12 mouse cellular contexts compared by ENCODE assay signal in genomic region chrX:102019471-102020240, GRCm38 (mm10). TPM values are rescaled to one million over a fixed set of nuclear protein-coding genes. Genes with fewer than 3 reads are reported as not detected.
DNase-seq lines count a peak whose midpoint lies in the region; ATAC-seq and TF ChIP-seq lines count a peak whose summit lies in the region.
"Had no signal": no experiment of that assay in that cellular context is flagged by ENCODE, and none has a peak within 500 bp of the region (broad histone marks: within the 10 kb centered on the region; RNA-seq: fewer than 3 reads in every experiment).

No protein-coding gene starts in this region.

- H3K9ac ChIP-seq in heart, embryonic 15.5 days: no peak overlapping the region
- no peak overlapping the region for H3K9ac ChIP-seq in limb, embryonic 12.5 days (replicated peaks)
- H3K9ac ChIP-seq: liver, postnatal 0 days had no signal

- H3K4me2 ChIP-seq in heart, embryonic 15.5 days: peak overlapping the region; percentile 45; the same call in 1 of the 2 replicates
- H3K4me2 ChIP-seq in limb, embryonic 12.5 days: no peak overlapping the region

- peak overlapping the region; percentile 5; the same call in 1 of the 2 replicates for H3K4me3 ChIP-seq in heart, embryonic 15.5 days
- H3K4me3 ChIP-seq in lung, adult 2 months (replicated peaks; ENCODE audit: extremely low read depth, low read depth, low read length): peak overlapping the region; percentile 9
- no peak overlapping the region for H3K4me3 ChIP-seq in limb, embryonic 12.5 days (replicated peaks)
- H3K4me3 ChIP-seq: embryonic facial prominence, embryonic 10.5 days; midbrain, embryonic 10.5 days; myocyte had no signal

- 46% methylated on average over 7 of the region's 7 CpGs for WGBS in heart, embryonic 15.5 days
- 67% methylated on average over 7 of the region's 7 CpGs for WGBS in lung, adult 2 months
- 76% methylated on average over 7 of the region's 7 CpGs for WGBS in limb, embryonic 12.5 days

- no peaks in the 10 kb centered on the region for H3K36me3 ChIP-seq in heart, embryonic 15.5 days
- H3K36me3 ChIP-seq in limb, embryonic 12.5 days: no peaks in the 10 kb centered on the region
- H3K36me3 ChIP-seq: embryonic facial prominence, embryonic 10.5 days; midbrain, embryonic 10.5 days had no signal

- H3K9me3 ChIP-seq in heart, embryonic 15.5 days (replicated peaks): no peaks in the 10 kb centered on the region
- no peaks in the 10 kb centered on the region for H3K9me3 ChIP-seq in limb, embryonic 12.5 days
- H3K9me3 ChIP-seq: embryonic facial prominence, embryonic 10.5 days; midbrain, embryonic 10.5 days had no signal

- H3K27me3 ChIP-seq in heart, embryonic 15.5 days: no peaks in the 10 kb centered on the region
- peaks cover 67% of the 10 kb centered on the region for H3K27me3 ChIP-seq in limb, embryonic 12.5 days

- peaks cover 34% of the 10 kb centered on the region for H3K4me1 ChIP-seq in heart, embryonic 15.5 days (replicated peaks)
- peaks cover 4% of the 10 kb centered on the region; the same call in 1 of the 2 replicates for H3K4me1 ChIP-seq in lung, adult 2 months (ENCODE audit: control insufficient read depth, insufficient read depth, low read length)
- peaks cover 20% of the 10 kb centered on the region for H3K4me1 ChIP-seq in limb, embryonic 12.5 days (replicated peaks)

- no peak for TF ChIP-seq CTCF in lung, adult 2 months (IDR thresholded peaks at IDR 0.05; ENCODE audit: insufficient read depth, low read length)

- 0 out of 2 replicates have a peak, but pooled peaks have one; percentile 28 for ATAC-seq in heart, embryonic 15.5 days (replicated peaks; ENCODE audit: insufficient number of reproducible peaks, insufficient read depth, low FRiP score, low read depth)
- ATAC-seq in limb, embryonic 12.5 days (ENCODE audit: insufficient number of reproducible peaks, insufficient read depth, low FRiP score, low TSS enrichment, low read depth): no peak
- ATAC-seq: hindbrain, postnatal 0 days; liver, postnatal 0 days had no signal

- TF ChIP-seq POLR2A in lung, adult 2 months (IDR thresholded peaks at IDR 0.05; ENCODE audit: borderline replicate concordance, extremely low read depth, low read depth, low read length): no peak

- DNase-seq in heart, adult 18-20 months: no peak
- DNase-seq in lung, adult 2 months: no peak
- no peak for DNase-seq in lung, postnatal 25 days (ENCODE audit: low spot score)
- peak; percentile 42 for DNase-seq in cerebellum, adult 9-10 months
- no peak for DNase-seq in right cerebral cortex, postnatal 36 days (ENCODE audit: low spot score in 2 of 2)
- DNase-seq: liver, postnatal 0 days had no signal

- peak overlapping the region; percentile 88 for H3K27ac ChIP-seq in heart, embryonic 15.5 days
- H3K27ac ChIP-seq in limb, embryonic 12.5 days: peak overlapping the region; percentile 72
- H3K27ac ChIP-seq: embryonic facial prominence, embryonic 10.5 days; hindbrain, postnatal 0 days; midbrain, embryonic 10.5 days had no signal

RNA-seq across cellular contexts. Expression of gene Rtl5, which starts 51.4 kb away (rescaled TPM):
- polyA plus RNA-seq in heart, embryonic 15.5 days (2015; fragmentation: Nextera tagmentation; extraction: Ambion mirVana): 1.2 and 1.3 TPM in 2 replicates
- 1 to 10 TPM; 1.1 to 1.3 TPM for total RNA-seq in heart, adult 18-20 months (2021)
- polyA plus RNA-seq in lung, adult 2 months (2012; rRNA removed): 5.3 and 6.8 TPM in 2 replicates
- polyA plus RNA-seq in limb, embryonic 12.5 days (2016; fragmentation: Nextera tagmentation; extraction: Ambion mirVana): 3.1 and 3.2 TPM in 2 replicates
